8 mouse cellular contexts compared by ENCODE assay signal in genomic region chr2:180724585-180725413, GRCm38 (mm10). TPM values are rescaled to one million over a fixed set of nuclear protein-coding genes. Genes with fewer than 3 reads are reported as not detected.
DNase-seq lines count a peak whose midpoint lies in the region; ATAC-seq and TF ChIP-seq lines count a peak whose summit lies in the region.

Slc17a9 (plus strand) TSS chr2:180725263.

- peaks cover 20% of the 10 kb centered on the region for H3K27me3 ChIP-seq in G1E (ENCODE audit: insufficient read depth, low read length)
- H3K27me3 ChIP-seq in erythroblast, embryonic 14.5 days (ENCODE audit: control insufficient read depth): no peaks in the 10 kb centered on the region; the same call in 1 of the 2 replicates
- no peaks in the 10 kb centered on the region for H3K27me3 ChIP-seq in hindbrain, embryonic 14.5 days (ENCODE audit: control insufficient read depth, insufficient read depth, low read length)
- H3K27me3 ChIP-seq in limb, embryonic 15.5 days: 0 out of 2 replicates have a peak, but pooled peaks cover 5% of the 10 kb centered on the region
- H3K27me3 ChIP-seq in forebrain, embryonic 10.5 days (ENCODE audit: poor library complexity, severe bottlenecking): no peaks in the 10 kb centered on the region

- H3K36me3 ChIP-seq in G1E (replicated peaks): peaks cover 59% of the 10 kb centered on the region
- peaks cover 54% of the 10 kb centered on the region for H3K36me3 ChIP-seq in erythroblast, embryonic 14.5 days (ENCODE audit: control insufficient read depth)
- peaks cover 44% of the 10 kb centered on the region for H3K36me3 ChIP-seq in hindbrain, embryonic 14.5 days (replicated peaks; ENCODE audit: control insufficient read depth, insufficient read depth)
- peaks cover 43% of the 10 kb centered on the region for H3K36me3 ChIP-seq in limb, embryonic 15.5 days
- peaks cover 47% of the 10 kb centered on the region for H3K36me3 ChIP-seq in forebrain, embryonic 10.5 days (replicated peaks)

- H3K4me1 ChIP-seq in G1E (ENCODE audit: insufficient read depth, low read depth, low read length): peaks cover 51% of the 10 kb centered on the region
- H3K4me1 ChIP-seq in erythroblast, embryonic 14.5 days (ENCODE audit: control insufficient read depth): peaks cover 55% of the 10 kb centered on the region
- H3K4me1 ChIP-seq in hindbrain, embryonic 14.5 days (replicated peaks; ENCODE audit: control insufficient read depth, insufficient read depth, low read length): no peaks in the 10 kb centered on the region
- H3K4me1 ChIP-seq in limb, embryonic 15.5 days: peaks cover 10% of the 10 kb centered on the region
- H3K4me1 ChIP-seq in forebrain, embryonic 10.5 days: peaks cover 14% of the 10 kb centered on the region

- TF ChIP-seq CTCF in G1E (IDR thresholded peaks at IDR 0.05; ENCODE audit: low read depth, low read length): no peak

- 0 out of 2 replicates have a peak within 1 kb of the TSS, but pooled peaks have one; percentile 3 for H3K9ac ChIP-seq in hindbrain, embryonic 14.5 days
- H3K9ac ChIP-seq in limb, embryonic 15.5 days: no peak within 1 kb of the TSS

- DNase-seq in 416B (ENCODE audit: low read depth) (peak; percentile 76), G1E (ENCODE audit: low spot score) (peak; percentile 43)
- DNase-seq in hindbrain, embryonic 14.5 days (ENCODE audit: low spot score): peak; percentile 25
- DNase-seq in naive thymus-derived CD4-positive, alpha-beta T cell, adult 2 months (ENCODE audit: low read depth): peak; percentile 57
- no peak for DNase-seq in right cerebral cortex, postnatal 36 days (ENCODE audit: low spot score in 2 of 2)
- no peak for DNase-seq in forebrain, embryonic 10.5 days (ENCODE audit: extremely low spot score, low spot score)

- H3K9me3 ChIP-seq in G1E (replicated peaks): no peaks in the 10 kb centered on the region
- H3K9me3 ChIP-seq in erythroblast, embryonic 14.5 days (ENCODE audit: control insufficient read depth, low read length): no peaks in the 10 kb centered on the region
- no peaks in the 10 kb centered on the region for H3K9me3 ChIP-seq in hindbrain, embryonic 14.5 days (ENCODE audit: control insufficient read depth, low read length)
- H3K9me3 ChIP-seq in limb, embryonic 15.5 days: no peaks in the 10 kb centered on the region
- no peaks in the 10 kb centered on the region for H3K9me3 ChIP-seq in forebrain, embryonic 10.5 days

- peak; percentile 58 for ATAC-seq in G1E (ENCODE audit: extremely low read depth, insufficient number of reproducible peaks, low FRiP score, poor library complexity, severe bottlenecking)
- ATAC-seq in hindbrain, embryonic 14.5 days (ENCODE audit: low FRiP score): peak; percentile 57; the same call in 1 of the 2 replicates
- peak; percentile 36; the same call in 1 of the 2 replicates for ATAC-seq in limb, embryonic 15.5 days (ENCODE audit: insufficient number of reproducible peaks, low FRiP score, low TSS enrichment, low read depth)

- WGBS in hindbrain, embryonic 14.5 days: 9% methylated on average over 18 of the region's 18 CpGs
- WGBS in limb, embryonic 15.5 days: 6% methylated on average over 18 of the region's 18 CpGs
- WGBS in forebrain, embryonic 10.5 days: 6% methylated on average over 18 of the region's 18 CpGs

- H3K4me2 ChIP-seq in hindbrain, embryonic 14.5 days (replicated peaks): 0 out of 2 replicates have a peak within 1 kb of the TSS, but pooled peaks have one; percentile 11
- H3K4me2 ChIP-seq in limb, embryonic 15.5 days: peak within 1 kb of the TSS; percentile 39

- H3K27ac ChIP-seq in hindbrain, embryonic 14.5 days: no peak within 1 kb of the TSS
- H3K27ac ChIP-seq in limb, embryonic 15.5 days: no peak within 1 kb of the TSS
- H3K27ac ChIP-seq in forebrain, embryonic 10.5 days: no peak within 1 kb of the TSS

- peak within 1 kb of the TSS; percentile 59; the same call in 1 of the 2 replicates for H3K4me3 ChIP-seq in G1E (ENCODE audit: low read depth, low read length)
- H3K4me3 ChIP-seq in erythroblast, embryonic 14.5 days (replicated peaks): peak within 1 kb of the TSS; percentile 46
- H3K4me3 ChIP-seq in hindbrain, embryonic 14.5 days (replicated peaks; ENCODE audit: low read length): no peak within 1 kb of the TSS
- H3K4me3 ChIP-seq in limb, embryonic 15.5 days: peak within 1 kb of the TSS; percentile 20
- no peak within 1 kb of the TSS; the same call in 1 of the 2 replicates for H3K4me3 ChIP-seq in forebrain, embryonic 10.5 days

RNA-seq across cellular contexts. Expression of gene Slc17a9, which starts in this region (rescaled TPM):
- total RNA-seq in G1E (2014; fragmentation: Nextera tagmentation) (1.2 and 2.0 TPM in 2 replicates), G1E (2017) (0.06 TPM in 1 of 2 replicates, not detected in the other)
- 0.26 and 0.36 TPM in 2 replicates for polyA plus RNA-seq in G1E (2012)
- 0.13 and 0.18 TPM in 2 replicates for polyA plus RNA-seq in erythroblast, embryonic 14.5 days (2012)
- polyA plus RNA-seq in hindbrain, embryonic 14.5 days (2014; fragmentation: Nextera tagmentation; extraction: Ambion mirVana): 0.16 and 0.37 TPM in 2 replicates
- polyA plus RNA-seq in limb, embryonic 15.5 days (2015; fragmentation: Nextera tagmentation; extraction: Ambion mirVana): 1.7 and 2.5 TPM in 2 replicates
- polyA plus RNA-seq in forebrain, embryonic 10.5 days (2016; fragmentation: Nextera tagmentation; extraction: Ambion mirVana): 0.46 and 0.95 TPM in 2 replicates

Comparison
In these comparisons a context has a peak if more than half of its experiments do, and no peak if none do; other contexts are left out.
1. Peak in DNase-seq, ATAC-seq, H3K9ac ChIP-seq and H3K4me2 ChIP-seq in hindbrain, embryonic 14.5 days; RNA of the gene not detected or under 1 TPM.
2. DNase-seq: peak in 416B (single experiment), G1E (single experiment) and naive thymus-derived CD4-positive, alpha-beta T cell, adult 2 months (single experiment); none in right cerebral cortex, postnatal 36 days (0 of 2) and forebrain, embryonic 10.5 days (single experiment).
3. H3K4me3 ChIP-seq: peak in G1E (single experiment), erythroblast, embryonic 14.5 days (single experiment) and limb, embryonic 15.5 days (single experiment); none in hindbrain, embryonic 14.5 days (single experiment) and forebrain, embryonic 10.5 days (single experiment).
4. Peak in every context shown above with its lines, with median percentiles within 50 percentile points of each other: ATAC-seq.